Mouse (Mus musculus) E14TG2a.4 (cell line): ENCODE results near the gene Gm28047.

Experiments
- CTCF ChIP-seq: conservative IDR thresholded peaks from 2 replicates; pipeline ENCODE4 v1.5.1; 2014; ENCODE audit warnings: low read length
- NANOG ChIP-seq: IDR thresholded peaks from 2 replicates; pipeline ENCODE4 v1.6.1; 2014; ENCODE audit warnings: borderline replicate concordance, low read length, mixed read lengths
- POU5F1 ChIP-seq: IDR thresholded peaks from 2 replicates; pipeline ENCODE4 v1.6.1; 2014; ENCODE audit warnings: low read length, borderline replicate concordance

- TF ChIP-seq CTCF (no peak), NANOG (no peak), POU5F1 (no peak)
Measured at GRCm38 (mm10) chr15:102622536-102622935, 2.3 kb downstream of the Gm28047 start.
